Mouse (Mus musculus) embryonic fibroblast, embryonic 13.5 days (primary cell): ENCODE measurements around the gene Mast3.

ENCODE experiments used
- CTCF ChIP-seq: IDR thresholded peaks from 2 replicates; pipeline ENCODE4 v1.5.1; 2011; ENCODE audit warnings: mild to moderate bottlenecking, control low read depth, low read length, moderate library complexity, borderline replicate concordance; ENCODE audit not compliant: insufficient read depth
- POLR2A ChIP-seq: IDR thresholded peaks from 2 replicates; pipeline ENCODE4 v1.6.1; 2011; ENCODE audit warnings: low read depth, mild to moderate bottlenecking, control low read depth, low read length, moderate library complexity

- TF ChIP-seq CTCF (no peak), POLR2A (no peak)
Observed at GRCm38 (mm10) chr8:70758308-70758615, 46.6 kb downstream of the Mast3 start.
